Mouse (Mus musculus) ES-E14 (cell line): ENCODE data around the gene Ddx5.

Experiments used
- CHD2 ChIP-seq: IDR thresholded peaks from 2 replicates; pipeline ENCODE4 v1.6.1; 2014; ENCODE audit warnings: mild to moderate bottlenecking, low read depth, low read length, inconsistent platforms
- HCFC1 ChIP-seq: IDR thresholded peaks from 2 replicates; pipeline ENCODE4 v1.6.1; 2012; ENCODE audit warnings: low read length, inconsistent platforms, borderline replicate concordance; ENCODE audit not compliant: insufficient read depth
- MAFK ChIP-seq: IDR thresholded peaks from 2 replicates; pipeline ENCODE4 v1.6.1; 2014; ENCODE audit warnings: mild to moderate bottlenecking, low read depth, low read length, inconsistent platforms; ENCODE audit not compliant: insufficient read depth
- ZC3H11A ChIP-seq: IDR thresholded peaks from 2 replicates; pipeline ENCODE4 v1.6.1; 2012; ENCODE audit warnings: low read depth, mild to moderate bottlenecking, inconsistent platforms, low read length, borderline replicate concordance
- ZNF384 ChIP-seq: IDR thresholded peaks from 2 replicates; pipeline ENCODE4 v1.6.1; 2012; ENCODE audit warnings: low read depth, low read length, inconsistent platforms

DNA sequence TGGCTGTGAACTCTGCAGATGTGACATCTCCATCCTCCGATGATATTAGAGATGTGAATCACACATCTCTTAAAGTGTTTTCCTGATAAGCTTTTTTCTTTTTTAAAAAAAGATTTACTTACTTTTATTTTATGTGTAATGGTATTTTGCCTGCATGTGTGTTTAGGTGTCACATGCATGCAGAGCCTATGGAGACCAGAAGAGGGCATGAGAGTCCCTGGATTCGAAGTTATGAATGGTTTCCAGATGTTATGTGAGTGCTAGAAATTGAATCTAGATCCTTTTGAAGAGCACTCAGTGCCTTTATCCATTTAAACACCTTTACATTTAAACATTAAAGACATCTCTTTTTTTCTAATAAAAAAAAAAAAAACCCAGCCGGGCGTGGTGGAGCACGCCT, 44.0 kb downstream of the Ddx5 start:
- TF ChIP-seq ZNF384 (no peak), HCFC1 (no peak), CHD2 (no peak), ZC3H11A (0 out of 2 replicates have a peak, but pooled peaks have one; percentile 35), MAFK (no peak)
